Mouse (Mus musculus): Measurements from ENCODE around the gene Vmn1r76.

Vmn1r76 gene

GRCm38 (mm10) chr7:11938113-11938512 is at the start of gene Vmn1r76:
Gene Vmn1r76 (minus strand): TSS chr7:11938213.
- no peak for DNase-seq (ENCODE audit: low read depth, low spot score)

- no peak for DNase-seq (ENCODE audit: low read depth, low spot score)
Measured at GRCm38 (mm10) chr7:11972611-11973010, 34.6 kb upstream of the Vmn1r76 start.

GRCm38 (mm10) chr7:11947991-11948390 is 10.0 kb upstream of the Vmn1r76 start:
- no peak for DNase-seq (ENCODE audit: low read depth, low spot score)

GRCm38 (mm10) chr7:11874330-11874729 is 63.7 kb downstream of the Vmn1r76 start, which contains the start of gene Vmn1r75:
Gene Vmn1r75 (plus strand): TSS chr7:11874630.
- no peak for DNase-seq (ENCODE audit: low read depth, low spot score)
